Mouse (Mus musculus) frontal cortex, postnatal 36 days (tissue): ENCODE measurements around the gene Sat2.

Source experiments
- DNase-seq, 2 experiments: peaks; one replicate each; pipeline ENCODE4 v3.0.0; 2022; ENCODE audit warnings: low spot score in 2 of 2

Gene Sat2

GRCm38 (mm10) chr11:69632284-69633089 lies 10.7 kb downstream of the Sat2 start, which contains the start of gene Fxr2:
Gene Fxr2, plus strand, starts transcription at chr11:69632990.
- peak; percentile 100 for DNase-seq

GRCm38 (mm10) chr11:69633128-69633866 lies 11.5 kb downstream of the Sat2 start:
- no peak for DNase-seq

GRCm38 (mm10) chr11:69635471-69635870 lies 13.6 kb downstream of the Sat2 start:
- no peak for DNase-seq

DNA sequence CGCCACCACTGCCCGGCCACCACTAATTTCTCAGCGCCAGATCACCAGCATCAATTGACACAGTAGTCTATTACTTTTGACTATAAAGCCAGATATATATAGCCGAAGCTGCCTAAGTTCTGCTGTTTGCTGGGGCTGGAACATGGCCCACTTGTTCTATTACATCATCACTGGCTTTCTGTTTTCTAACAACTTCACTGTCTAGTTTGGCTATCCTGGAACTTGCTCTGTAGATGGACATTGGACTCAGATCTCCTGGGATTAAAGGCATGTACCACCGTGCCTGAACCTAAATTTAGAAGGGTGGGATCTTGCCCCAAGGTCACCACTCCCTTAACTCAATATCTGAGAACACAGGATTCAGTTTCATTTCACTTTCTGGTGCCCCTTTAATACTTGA lies 24.0 kb downstream of the Sat2 start:
- DNase-seq, result no peak

DNA sequence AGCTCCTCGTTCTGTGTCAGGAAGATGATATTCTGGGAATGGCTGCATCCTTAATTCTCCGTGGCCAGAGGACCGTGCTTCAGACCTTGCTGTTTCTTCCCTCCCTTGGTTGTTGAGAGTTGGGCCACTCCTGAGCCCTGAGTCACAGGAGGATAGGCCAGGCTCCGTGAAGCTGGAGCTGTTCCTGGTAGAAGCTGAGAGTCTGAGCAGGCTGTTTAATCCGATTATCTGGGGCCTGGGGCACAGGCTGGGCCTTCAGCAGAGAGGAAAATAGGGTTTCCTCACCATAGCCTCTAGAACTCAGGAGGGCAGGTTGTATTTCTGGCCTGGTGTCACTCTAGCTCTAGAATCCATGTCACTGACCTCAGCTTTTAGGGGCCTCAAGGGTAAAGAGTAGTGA lies 31.6 kb downstream of the Sat2 start:
- DNase-seq, result no peak

- DNase-seq, result no peak
Measured at GRCm38 (mm10) chr11:69654760-69655159, 32.9 kb downstream of the Sat2 start.

GRCm38 (mm10) chr11:69655264-69656064 lies 33.6 kb downstream of the Sat2 start, which contains the start of gene Sox15:
Gene Sox15, plus strand, starts transcription at chr11:69655314.
- peak; percentile 64 to 75 for DNase-seq

DNA sequence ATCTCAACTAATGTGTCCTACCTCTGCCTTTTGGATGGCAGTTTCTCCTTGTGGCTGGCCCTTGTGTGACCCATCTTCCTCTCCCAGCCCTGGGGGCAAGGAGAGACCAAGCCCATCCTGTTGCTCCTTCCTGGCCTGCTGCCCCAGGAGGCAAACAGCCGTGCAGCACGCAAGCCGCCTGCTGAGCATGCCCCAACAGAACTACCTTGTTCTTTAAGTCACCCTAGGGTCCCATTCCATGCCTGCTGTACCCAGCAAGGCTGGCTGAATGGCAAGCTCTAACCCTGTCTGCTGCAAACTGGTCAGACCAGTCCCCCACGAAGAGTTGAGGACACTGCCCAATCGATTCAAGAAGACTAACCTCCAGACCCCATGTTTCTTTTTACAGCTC lies 34.2 kb downstream of the Sat2 start:
- DNase-seq, result no peak

GRCm38 (mm10) chr11:69656617-69657461 lies 35.0 kb downstream of the Sat2 start:
- peak in 1 of 2 experiments; percentile 49 for DNase-seq

DNA sequence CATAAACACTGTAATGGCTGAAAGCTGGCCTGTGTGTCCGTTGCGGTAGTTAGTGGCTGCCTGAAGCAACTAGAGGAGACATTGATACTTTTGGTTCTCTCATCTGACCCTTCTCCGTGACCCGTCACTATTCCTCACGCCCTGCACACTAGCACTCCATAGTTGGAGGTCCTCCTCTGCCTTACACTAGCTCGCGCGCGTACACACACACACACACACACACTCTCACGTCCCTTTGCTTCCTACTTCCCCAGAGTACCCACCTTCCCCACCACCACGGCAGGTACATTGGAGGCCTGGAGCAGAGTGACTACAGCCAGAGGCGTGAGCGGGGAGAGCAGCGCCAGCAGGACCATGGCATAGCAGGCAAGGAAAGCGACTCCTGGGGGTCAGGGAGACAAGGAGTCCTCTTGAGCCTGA lies 35.6 kb downstream of the Sat2 start:
- no peak for DNase-seq

DNA sequence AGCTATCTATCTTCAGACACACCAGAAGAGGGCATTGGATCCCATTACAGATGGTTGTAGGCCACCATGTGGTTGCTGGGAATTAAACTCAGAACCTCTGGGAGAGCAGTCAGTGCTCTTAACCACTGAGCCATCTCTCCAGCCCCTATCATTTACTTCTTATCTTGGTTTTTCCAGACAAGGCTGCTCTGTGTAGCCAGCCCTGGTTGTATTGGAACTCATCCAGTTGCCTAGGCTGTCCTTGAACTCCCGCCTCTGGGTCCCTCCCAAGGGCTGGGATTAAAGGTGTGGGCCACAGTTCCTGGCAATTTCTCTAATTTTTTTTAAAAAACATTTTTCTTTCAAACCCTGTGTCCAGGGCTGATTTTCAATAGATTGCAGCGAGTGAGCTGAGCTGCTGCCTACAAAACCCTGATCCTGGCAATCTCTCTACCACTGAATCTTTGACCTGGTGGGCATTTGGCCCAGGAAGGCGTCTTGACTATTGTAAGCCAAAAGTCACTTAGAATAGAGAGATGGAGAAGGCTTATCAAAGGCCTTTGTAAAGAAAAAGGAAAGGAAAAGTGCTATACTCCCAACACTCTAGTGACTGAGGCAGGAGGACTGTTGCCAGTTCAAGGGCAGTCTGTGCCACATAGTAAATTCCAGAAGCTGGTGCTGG lies 39.5 kb downstream of the Sat2 start:
- no peak for DNase-seq

GRCm38 (mm10) chr11:69662213-69662966 lies 40.6 kb downstream of the Sat2 start, which contains the start of gene Mpdu1:
Gene Mpdu1, minus strand, starts transcription at chr11:69662642.
- peak; percentile 93 for DNase-seq

DNA sequence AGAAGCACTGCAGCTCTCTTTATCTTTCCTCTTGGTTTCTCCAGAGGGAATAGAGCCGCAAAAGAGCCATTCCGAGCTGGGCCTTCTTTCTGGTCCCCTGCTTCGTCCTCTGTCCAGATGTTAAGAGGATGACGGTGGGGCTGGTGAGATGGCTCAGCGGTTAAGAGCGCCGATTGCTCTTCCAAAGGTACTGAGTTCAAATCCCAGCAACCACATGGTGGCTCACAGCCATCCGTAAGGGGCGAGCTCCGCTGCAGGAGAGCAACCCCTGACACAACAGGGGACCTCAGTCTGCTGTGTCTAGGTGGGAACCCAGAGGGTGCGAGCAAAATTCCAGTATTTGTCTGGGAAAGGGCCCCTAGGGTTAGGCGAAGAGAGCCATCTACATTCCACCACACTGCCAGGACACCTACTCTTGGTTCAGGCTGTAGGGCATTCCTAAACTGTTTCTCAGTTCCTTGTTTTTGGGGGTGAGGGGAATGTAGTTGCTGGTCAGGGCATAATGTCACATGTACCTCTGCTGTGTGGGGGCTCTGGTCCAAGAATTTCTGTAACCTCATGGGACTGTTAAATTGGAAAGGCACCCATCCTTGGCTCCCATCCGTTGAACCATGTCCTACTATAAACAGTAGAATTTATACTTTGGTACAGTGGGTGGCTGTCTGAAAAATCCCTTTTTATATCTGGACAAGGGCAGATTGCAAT lies 41.3 kb downstream of the Sat2 start:
- no peak for DNase-seq

DNA sequence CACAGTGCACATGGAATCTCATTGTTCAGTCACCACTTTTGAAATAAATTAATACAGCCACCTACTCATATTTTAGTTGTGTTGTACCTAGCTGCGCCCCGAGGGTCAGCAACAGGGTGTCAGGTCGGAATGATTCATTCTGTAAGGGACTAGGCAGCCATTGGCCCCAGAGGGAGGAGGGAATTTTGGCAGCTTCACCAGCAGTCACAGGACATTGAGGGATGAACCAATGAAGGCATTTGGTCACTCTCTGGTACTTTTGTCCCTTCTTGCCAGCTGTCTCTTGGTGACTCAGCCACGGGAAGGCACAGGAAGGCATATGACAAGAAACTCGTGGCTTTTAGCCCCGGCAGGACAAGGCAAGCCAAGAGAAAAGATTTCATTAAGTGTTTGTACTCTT lies 42.0 kb downstream of the Sat2 start:
- no peak for DNase-seq

- no peak for DNase-seq
Measured at GRCm38 (mm10) chr11:69664841-69665240, 43.0 kb downstream of the Sat2 start.

DNA sequence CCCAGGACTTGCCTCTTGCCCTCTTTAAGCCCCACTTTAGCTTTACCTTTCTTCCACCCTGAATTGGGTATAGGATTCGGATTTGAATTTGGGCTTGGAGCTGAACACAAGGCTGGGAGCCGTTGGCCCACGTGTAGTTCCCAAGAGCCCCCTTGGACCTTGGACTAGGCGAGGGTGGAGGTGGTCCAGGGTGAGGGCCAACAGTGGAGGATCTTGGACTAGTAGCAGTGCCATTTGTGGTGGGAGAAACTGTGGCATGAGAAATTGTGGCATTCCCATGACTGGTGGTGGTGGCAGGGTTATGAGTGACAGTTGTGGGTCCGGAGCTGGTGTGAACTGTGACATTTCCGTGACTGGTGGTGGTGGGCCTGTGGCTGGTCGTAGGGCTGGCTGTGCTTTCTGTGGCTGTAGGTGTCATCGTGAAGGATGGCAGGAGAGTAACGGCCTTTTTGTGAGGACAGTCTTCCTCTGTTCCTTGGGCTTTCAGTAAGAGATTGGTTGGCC lies 43.7 kb downstream of the Sat2 start:
- no peak for DNase-seq

GRCm38 (mm10) chr11:69665961-69666664 lies 44.3 kb downstream of the Sat2 start, which contains the start of gene Cd68:
Gene Cd68, minus strand, starts transcription at chr11:69666153.
- DNase-seq, result peak; percentile 66 to 78

- no peak for DNase-seq
Measured at GRCm38 (mm10) chr11:69666665-69667005, 44.8 kb downstream of the Sat2 start.
